Mouse (Mus musculus) E14TG2a.4 (cell line): ENCODE measurements around the gene Mycl.

Experiments
- H3K27me3 ChIP-seq: 2 replicates; pipeline ENCODE4 v1.6.1; 2014; ENCODE audit warnings: low read length, control low read depth; ENCODE audit not compliant: insufficient read depth
- H3K36me3 ChIP-seq: 2 replicates; pipeline ENCODE4 v1.6.1; 2014; ENCODE audit warnings: low read length, control low read depth; ENCODE audit not compliant: insufficient read depth
- H3K4me1 ChIP-seq: replicated peaks from 2 replicates; pipeline ENCODE4 v1.6.1; 2014; ENCODE audit warnings: low read depth, low read length, control low read depth
- H3K4me3 ChIP-seq: replicated peaks from 2 replicates; pipeline ENCODE4 v1.5.1; 2014; ENCODE audit warnings: mild to moderate bottlenecking, low read length
- H3K9me3 ChIP-seq: 2 replicates; pipeline ENCODE4 v1.6.1; 2014; ENCODE audit warnings: low read length, control low read depth
- CTCF ChIP-seq: conservative IDR thresholded peaks from 2 replicates; pipeline ENCODE4 v1.5.1; 2014; ENCODE audit warnings: low read length
- NANOG ChIP-seq: IDR thresholded peaks from 2 replicates; pipeline ENCODE4 v1.6.1; 2014; ENCODE audit warnings: borderline replicate concordance, low read length, mixed read lengths
- POU5F1 ChIP-seq: IDR thresholded peaks from 2 replicates; pipeline ENCODE4 v1.6.1; 2014; ENCODE audit warnings: low read length, borderline replicate concordance

Mycl gene

GRCm38 (mm10) chr4:123041131-123041530, 45.7 kb downstream of the Mycl start:
- no peaks in the 10 kb centered on the region for H3K9me3 ChIP-seq
- no peak overlapping the region for H3K4me3 ChIP-seq
- H3K4me1 ChIP-seq = peaks cover 38% of the 10 kb centered on the region
- peaks cover 87% of the 10 kb centered on the region for H3K36me3 ChIP-seq
- TF ChIP-seq NANOG = no peak
- no peak for TF ChIP-seq CTCF
- no peak for TF ChIP-seq POU5F1
- H3K27me3 ChIP-seq = no peaks in the 10 kb centered on the region

- no peak overlapping the region for H3K4me3 ChIP-seq
- no peak for TF ChIP-seq NANOG
- H3K9me3 ChIP-seq = no peaks in the 10 kb centered on the region
- no peaks in the 10 kb centered on the region for H3K27me3 ChIP-seq
- peaks cover 56% of the 10 kb centered on the region for H3K4me1 ChIP-seq
- H3K36me3 ChIP-seq = peaks cover 96% of the 10 kb centered on the region
Measured at GRCm38 (mm10) chr4:123043858-123044257, 48.4 kb downstream of the Mycl start.

GRCm38 (mm10) chr4:123044842-123045241, 49.4 kb downstream of the Mycl start:
- Histone ChIP-seq H3K4me1 (peaks cover 61% of the 10 kb centered on the region), H3K4me3 (no peak overlapping the region), H3K27me3 (no peaks in the 10 kb centered on the region), H3K36me3 (peaks cover 96% of the 10 kb centered on the region), H3K9me3 (no peaks in the 10 kb centered on the region)
- TF ChIP-seq POU5F1 (no peak), NANOG (no peak), CTCF (no peak)

DNA sequence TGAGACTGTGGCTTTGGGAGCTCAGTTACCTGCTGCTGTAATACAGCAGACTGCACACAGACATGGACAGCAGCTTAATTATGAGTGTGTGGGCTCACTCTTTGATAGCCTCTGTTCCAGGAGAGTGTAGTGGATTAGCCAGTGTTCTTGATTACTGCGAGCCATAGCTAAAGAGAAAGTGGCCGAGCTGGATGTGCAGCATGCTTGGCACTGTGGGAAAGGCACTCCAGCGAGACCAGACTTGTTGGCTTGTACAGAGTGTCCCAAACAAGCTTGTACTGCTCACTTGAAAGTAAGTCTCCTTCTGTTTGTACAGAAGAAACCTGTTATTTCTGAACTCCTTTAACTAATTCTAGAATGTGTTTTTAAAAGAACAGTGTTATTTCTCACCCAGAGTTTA, 50.8 kb downstream of the Mycl start:
- Histone ChIP-seq H3K27me3 (no peaks in the 10 kb centered on the region), H3K4me3 (no peak overlapping the region), H3K9me3 (no peaks in the 10 kb centered on the region), H3K4me1 (peaks cover 56% of the 10 kb centered on the region), H3K36me3 (peaks cover 96% of the 10 kb centered on the region)
- TF ChIP-seq NANOG (no peak), CTCF (no peak), POU5F1 (no peak)

- TF ChIP-seq NANOG (no peak), CTCF (no peak), POU5F1 (no peak)
- Histone ChIP-seq H3K36me3 (peaks cover 100% of the 10 kb centered on the region), H3K4me1 (peaks cover 39% of the 10 kb centered on the region), H3K27me3 (no peaks in the 10 kb centered on the region), H3K9me3 (no peaks in the 10 kb centered on the region), H3K4me3 (no peak overlapping the region)
Measured at GRCm38 (mm10) chr4:123050681-123051211, 55.3 kb downstream of the Mycl start.
